Mouse (Mus musculus): Measurements from ENCODE around the gene Slc8a1.

Slc8a1 gene

GRCm38 (mm10) chr17:81738311-81738755, at the start of gene Slc8a1:
TSS of gene Slc8a1 (minus strand) at chr17:81738377.
- peak; percentile 41 to 55 for DNase-seq (ENCODE audit: low spot score in 2 of 2)

GRCm38 (mm10) chr17:81787350-81787749, 49.2 kb upstream of the Slc8a1 start:
- DNase-seq (ENCODE audit: low spot score in 2 of 2), result peak in 1 of 2 experiments; percentile 20

- DNase-seq (ENCODE audit: low spot score in 2 of 2), result no peak
Measured at GRCm38 (mm10) chr17:81782326-81782725, 44.1 kb upstream of the Slc8a1 start.

GRCm38 (mm10) chr17:81781491-81781890, 43.3 kb upstream of the Slc8a1 start:
- DNase-seq (ENCODE audit: low spot score in 2 of 2), result no peak

GRCm38 (mm10) chr17:81779883-81780282, 41.7 kb upstream of the Slc8a1 start:
- no peak for DNase-seq (ENCODE audit: low spot score in 2 of 2)

- no peak for DNase-seq (ENCODE audit: low spot score in 2 of 2)
Measured at GRCm38 (mm10) chr17:81750664-81751063, 12.5 kb upstream of the Slc8a1 start.

- DNase-seq (ENCODE audit: low spot score in 2 of 2), result no peak
Measured at GRCm38 (mm10) chr17:81743034-81743433, 4.9 kb upstream of the Slc8a1 start.

- no peak for DNase-seq (ENCODE audit: low spot score in 2 of 2)
Measured at GRCm38 (mm10) chr17:81740576-81740975, 2.4 kb upstream of the Slc8a1 start.

- DNase-seq (ENCODE audit: low spot score in 2 of 2), result no peak
Measured at GRCm38 (mm10) chr17:81737779-81738178, 398 bp downstream of the Slc8a1 start.

GRCm38 (mm10) chr17:81737309-81737708, 868 bp downstream of the Slc8a1 start:
- no peak for DNase-seq (ENCODE audit: low spot score in 2 of 2)

- DNase-seq (ENCODE audit: low spot score in 2 of 2), result no peak
Measured at GRCm38 (mm10) chr17:81735583-81735982, 2.6 kb downstream of the Slc8a1 start.

- DNase-seq (ENCODE audit: low spot score in 2 of 2), result no peak
Measured at GRCm38 (mm10) chr17:81729891-81730290, 8.3 kb downstream of the Slc8a1 start.

GRCm38 (mm10) chr17:81712273-81712751, 25.9 kb downstream of the Slc8a1 start:
- no peak for DNase-seq (ENCODE audit: low spot score in 2 of 2)

GRCm38 (mm10) chr17:81704761-81705160, 33.4 kb downstream of the Slc8a1 start:
- no peak for DNase-seq (ENCODE audit: low spot score in 2 of 2)

GRCm38 (mm10) chr17:81703258-81703657, 34.9 kb downstream of the Slc8a1 start:
- no peak for DNase-seq (ENCODE audit: low spot score in 2 of 2)

- no peak for DNase-seq (ENCODE audit: low spot score in 2 of 2)
Measured at GRCm38 (mm10) chr17:81701701-81702100, 36.5 kb downstream of the Slc8a1 start.

- no peak for DNase-seq (ENCODE audit: low spot score in 2 of 2)
Measured at GRCm38 (mm10) chr17:81698789-81699188, 39.4 kb downstream of the Slc8a1 start.

- DNase-seq (ENCODE audit: low spot score in 2 of 2), result no peak
Measured at GRCm38 (mm10) chr17:81697695-81698094, 40.5 kb downstream of the Slc8a1 start.

GRCm38 (mm10) chr17:81694977-81695376, 43.2 kb downstream of the Slc8a1 start:
- no peak for DNase-seq (ENCODE audit: low spot score in 2 of 2)

- DNase-seq (ENCODE audit: low spot score in 2 of 2), result no peak
Measured at GRCm38 (mm10) chr17:81679616-81680015, 58.6 kb downstream of the Slc8a1 start.

GRCm38 (mm10) chr17:81677450-81677849, 60.7 kb downstream of the Slc8a1 start:
- DNase-seq (ENCODE audit: low spot score in 2 of 2), result no peak

GRCm38 (mm10) chr17:81676203-81676602, 62.0 kb downstream of the Slc8a1 start:
- no peak for DNase-seq (ENCODE audit: low spot score in 2 of 2)

- no peak for DNase-seq (ENCODE audit: low spot score in 2 of 2)
Measured at GRCm38 (mm10) chr17:81671245-81671644, 66.9 kb downstream of the Slc8a1 start.
